8 mouse cellular contexts compared by ENCODE assay signal in genomic region chr4:41552529-41552928, GRCm38 (mm10). TPM values are rescaled to one million over a fixed set of nuclear protein-coding genes. Genes with fewer than 3 reads are reported as not detected.
DNase-seq lines count a peak whose midpoint lies in the region; ATAC-seq and TF ChIP-seq lines count a peak whose summit lies in the region.

No protein-coding gene starts in this region.

- H3K4me3 ChIP-seq in liver, embryonic 12.5 days = no peak overlapping the region
- H3K4me3 ChIP-seq in intestine, postnatal 0 days (ENCODE audit: low read depth, low read length) = no peak overlapping the region
- no peak overlapping the region for H3K4me3 ChIP-seq in limb, embryonic 14.5 days (replicated peaks; ENCODE audit: low read length)

- DNase-seq in liver = peak; percentile 65
- DNase-seq in cerebellum, adult 11-12 months = peak; percentile 42
- peak; percentile 67 to 69 for DNase-seq in frontal cortex, postnatal 25 days (ENCODE audit: low spot score in 2 of 2)
- peak; percentile 79 for DNase-seq in limb, embryonic 14.5 days (ENCODE audit: low spot score)
- DNase-seq in thymus, adult 18-20 months = peak; percentile 46 to 52

- no peaks in the 10 kb centered on the region for H3K9me3 ChIP-seq in liver, embryonic 12.5 days (replicated peaks)
- no peaks in the 10 kb centered on the region for H3K9me3 ChIP-seq in intestine, postnatal 0 days (ENCODE audit: control insufficient read depth)
- no peaks in the 10 kb centered on the region for H3K9me3 ChIP-seq in limb, embryonic 14.5 days (ENCODE audit: control insufficient read depth, low read length)

- H3K36me3 ChIP-seq in liver, embryonic 12.5 days = no peaks in the 10 kb centered on the region
- no peaks in the 10 kb centered on the region for H3K36me3 ChIP-seq in intestine, postnatal 0 days (ENCODE audit: control insufficient read depth, insufficient read depth)
- no peaks in the 10 kb centered on the region for H3K36me3 ChIP-seq in limb, embryonic 14.5 days (ENCODE audit: control insufficient read depth, insufficient read depth, low read length)

- peaks cover 7% of the 10 kb centered on the region; the same call in 1 of the 2 replicates for H3K4me1 ChIP-seq in liver, embryonic 12.5 days
- 0 out of 2 replicates have a peak, but pooled peaks cover 3% of the 10 kb centered on the region for H3K4me1 ChIP-seq in intestine, postnatal 0 days (replicated peaks; ENCODE audit: control insufficient read depth, insufficient read depth, low read length)
- no peaks in the 10 kb centered on the region for H3K4me1 ChIP-seq in limb, embryonic 14.5 days (ENCODE audit: control insufficient read depth, insufficient read depth, low read length)

- WGBS in liver, embryonic 12.5 days (ENCODE audit: insufficient replicate concordance) = 27% methylated on average over 6 of the region's 6 CpGs
- 37% methylated on average over 6 of the region's 6 CpGs for WGBS in intestine, postnatal 0 days
- 15% methylated on average over 6 of the region's 6 CpGs for WGBS in limb, embryonic 14.5 days

- no peak overlapping the region for H3K27ac ChIP-seq in liver, embryonic 12.5 days
- H3K27ac ChIP-seq in intestine, postnatal 0 days (ENCODE audit: low read depth, low read length) = no peak overlapping the region
- no peak overlapping the region for H3K27ac ChIP-seq in limb, embryonic 14.5 days (replicated peaks; ENCODE audit: low read depth, low read length)

- H3K9ac ChIP-seq in liver, embryonic 12.5 days = no peak overlapping the region
- H3K9ac ChIP-seq in intestine, postnatal 0 days (ENCODE audit: low read depth, low read length) = no peak overlapping the region
- H3K9ac ChIP-seq in limb, embryonic 14.5 days (ENCODE audit: low read depth, low read length, severe bottlenecking) = no peak overlapping the region

- peak; percentile 76 for TF ChIP-seq CTCF in intestine, postnatal 0 days (IDR thresholded peaks at IDR 0.05; ENCODE audit: low read depth)

- TF ChIP-seq POLR2A in limb, embryonic 14.5 days (IDR thresholded peaks at IDR 0.05; ENCODE audit: borderline replicate concordance, extremely low read depth, insufficient read depth, insufficient read length) = no peak

- no peak overlapping the region for H3K4me2 ChIP-seq in liver, embryonic 12.5 days
- H3K4me2 ChIP-seq in intestine, postnatal 0 days (replicated peaks; ENCODE audit: low read depth) = no peak overlapping the region
- H3K4me2 ChIP-seq in limb, embryonic 14.5 days (replicated peaks; ENCODE audit: low read depth, low read length, severe bottlenecking) = no peak overlapping the region

- no peak for ATAC-seq in liver, embryonic 12.5 days
- no peak for ATAC-seq in intestine, postnatal 0 days
- ATAC-seq in limb, embryonic 14.5 days (ENCODE audit: low FRiP score, low read depth) = no peak
- peak; percentile 70; the same call in 1 of the 2 replicates for ATAC-seq in neutrophil, adult 5-6 weeks (ENCODE audit: extremely low read depth, insufficient number of reproducible peaks, low FRiP score, poor library complexity, severe bottlenecking)

- H3K27me3 ChIP-seq in liver, embryonic 12.5 days (replicated peaks) = no peaks in the 10 kb centered on the region
- no peaks in the 10 kb centered on the region for H3K27me3 ChIP-seq in intestine, postnatal 0 days (replicated peaks; ENCODE audit: control insufficient read depth, insufficient read depth, low read length)
- H3K27me3 ChIP-seq in limb, embryonic 14.5 days (ENCODE audit: control insufficient read depth, insufficient read depth, low read length) = no peaks in the 10 kb centered on the region; the same call in 1 of the 2 replicates

RNA-seq across cellular contexts. Expression of gene Fam219a, which starts 16.8 kb away (rescaled TPM):
- polyA plus RNA-seq in liver, embryonic 12.5 days (2016; fragmentation: Nextera tagmentation; extraction: Ambion mirVana) = 1.0 and 2.0 TPM in 2 replicates
- polyA plus RNA-seq in intestine, postnatal 0 days (2015; fragmentation: Nextera tagmentation; extraction: Ambion mirVana) = 3.2 and 4.9 TPM in 2 replicates
- 13.7 and 19.5 TPM in 2 replicates for polyA plus RNA-seq in limb, embryonic 14.5 days (2012; rRNA removed)
- 2.4 and 2.6 TPM in 2 replicates for polyA plus RNA-seq in limb, embryonic 14.5 days (2014; fragmentation: Nextera tagmentation; extraction: Ambion mirVana)
- total RNA-seq in neutrophil, adult 5-6 weeks (2017) = 8.4 and 10.2 TPM in 2 replicates

RNA-seq across cellular contexts. Expression of gene Dnaic1, which starts 17.0 kb away (rescaled TPM):
- 0.51 and 0.61 TPM in 2 replicates for polyA plus RNA-seq in liver, embryonic 12.5 days (2016; fragmentation: Nextera tagmentation; extraction: Ambion mirVana)
- 2.3 and 3.4 TPM in 2 replicates for polyA plus RNA-seq in intestine, postnatal 0 days (2015; fragmentation: Nextera tagmentation; extraction: Ambion mirVana)
- polyA plus RNA-seq in limb, embryonic 14.5 days (2012; rRNA removed) = 0.78 and 0.99 TPM in 2 replicates
- polyA plus RNA-seq in limb, embryonic 14.5 days (2014; fragmentation: Nextera tagmentation; extraction: Ambion mirVana) = 0.67 TPM in 1 of 2 replicates, not detected in the other
- not detected in 2 replicates for total RNA-seq in neutrophil, adult 5-6 weeks (2017)

RNA-seq across cellular contexts. Expression of gene 1110017D15Rik, which starts 35.4 kb away (rescaled TPM):
- not detected in 2 replicates for polyA plus RNA-seq in liver, embryonic 12.5 days (2016; fragmentation: Nextera tagmentation; extraction: Ambion mirVana)
- 0.52 and 2.0 TPM in 2 replicates for polyA plus RNA-seq in intestine, postnatal 0 days (2015; fragmentation: Nextera tagmentation; extraction: Ambion mirVana)
- polyA plus RNA-seq in limb, embryonic 14.5 days (2012; rRNA removed) = 0.76 and 0.78 TPM in 2 replicates
- 0.44 and 0.50 TPM in 2 replicates for polyA plus RNA-seq in limb, embryonic 14.5 days (2014; fragmentation: Nextera tagmentation; extraction: Ambion mirVana)
- total RNA-seq in neutrophil, adult 5-6 weeks (2017) = not detected in 2 replicates

RNA-seq across cellular contexts. Expression of gene AI464131, which starts 49.7 kb away (rescaled TPM):
- polyA plus RNA-seq in liver, embryonic 12.5 days (2016; fragmentation: Nextera tagmentation; extraction: Ambion mirVana) = 0.57 and 0.98 TPM in 2 replicates
- polyA plus RNA-seq in intestine, postnatal 0 days (2015; fragmentation: Nextera tagmentation; extraction: Ambion mirVana) = 11.6 and 13.7 TPM in 2 replicates
- 5.4 and 5.5 TPM in 2 replicates for polyA plus RNA-seq in limb, embryonic 14.5 days (2012; rRNA removed)
- polyA plus RNA-seq in limb, embryonic 14.5 days (2014; fragmentation: Nextera tagmentation; extraction: Ambion mirVana) = 4.7 and 5.9 TPM in 2 replicates
- not detected in 2 replicates for total RNA-seq in neutrophil, adult 5-6 weeks (2017)
